Mouse (Mus musculus): ENCODE measurements around the gene 2310057M21Rik. TPM values are rescaled to one million over a fixed set of nuclear protein-coding genes. Genes with fewer than 3 reads are reported as not detected.
"Not testable (repeated sequence)": the region's sequence is repeated elsewhere in the genome, so short reads cannot be mapped to it uniquely, and the experiment has no call there.

2310057M21Rik gene
- 24.8 and 25.0 TPM in 2 replicates for polyA plus RNA-seq (2015; fragmentation: Nextera tagmentation; extraction: Ambion mirVana)

GRCm38 (mm10) chr7:131362615-131363300 is at the start of gene 2310057M21Rik:
Gene 2310057M21Rik, minus strand, starts transcription at chr7:131362759.
- Histone ChIP-seq H3K27me3 (no peaks in the 10 kb centered on the region), H3K9me3 (no peaks in the 10 kb centered on the region), H3K4me3 (peak within 1 kb of the TSS; percentile 88), H3K4me1 (peaks cover 11% of the 10 kb centered on the region), H3K9ac (peak within 1 kb of the TSS; percentile 94), H3K27ac (peak within 1 kb of the TSS; percentile 92), H3K4me2 (replicated peaks) (peak within 1 kb of the TSS; percentile 88), H3K36me3 (peaks cover 19% of the 10 kb centered on the region)
- ATAC-seq (ENCODE audit: low FRiP score, low read depth), result peak; percentile 96
- under 1% methylated on average over 55 of the region's 55 CpGs for WGBS

GRCm38 (mm10) chr7:131411941-131412270 is 49.3 kb upstream of the 2310057M21Rik start:
- Histone ChIP-seq H3K4me3 (peak overlapping the region; percentile 96; the same call in 1 of the 2 replicates), H3K27me3 (no peaks in the 10 kb centered on the region), H3K27ac (no peak overlapping the region), H3K36me3 (no peaks in the 10 kb centered on the region), H3K9ac (no peak overlapping the region; the same call in 1 of the 2 replicates), H3K9me3 (no peaks in the 10 kb centered on the region), H3K4me2 (replicated peaks) (peak overlapping the region; percentile 89), H3K4me1 (peaks cover 23% of the 10 kb centered on the region)
- ATAC-seq (ENCODE audit: low FRiP score, low read depth), result no peak
- WGBS, result 18% methylated on average over 2 of the region's 2 CpGs

DNA sequence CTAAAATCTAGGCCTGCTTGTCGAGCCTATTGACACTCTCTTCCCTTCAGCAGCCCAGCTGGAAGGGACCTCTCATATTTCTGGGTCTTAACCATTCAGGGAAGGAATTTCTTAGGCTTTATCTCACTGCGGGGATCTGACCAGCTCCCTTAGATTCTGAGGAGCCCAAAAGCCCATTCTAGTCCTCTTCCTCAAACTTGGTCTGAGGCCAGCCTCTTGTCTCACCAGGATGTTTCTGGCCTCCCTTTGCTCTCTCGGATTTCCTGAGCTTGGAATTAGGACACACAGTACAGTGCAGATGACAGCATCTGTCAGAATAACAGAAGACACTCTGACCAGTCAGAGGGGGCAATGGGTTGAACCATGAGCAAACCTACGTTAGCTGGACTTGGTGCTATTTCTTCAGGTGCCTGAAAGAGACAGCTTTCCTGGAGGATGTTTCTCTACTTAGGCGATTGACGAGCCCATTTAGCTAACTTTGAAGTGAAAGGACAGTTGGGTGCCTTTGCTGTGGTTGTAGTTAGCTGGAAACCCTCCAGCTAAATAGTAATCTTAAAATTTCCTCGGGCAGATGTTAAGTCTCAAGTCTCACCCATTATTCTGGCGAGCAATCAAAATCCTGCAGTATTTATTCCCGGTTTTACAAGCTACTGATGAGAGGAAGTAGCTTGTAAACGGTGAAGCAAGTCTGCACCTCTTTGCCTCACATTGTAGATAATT is 48.8 kb upstream of the 2310057M21Rik start:
- no peak for ATAC-seq (ENCODE audit: low FRiP score, low read depth)
- Histone ChIP-seq H3K27me3 (no peaks in the 10 kb centered on the region), H3K9ac (peak overlapping the region; percentile 96), H3K36me3 (no peaks in the 10 kb centered on the region), H3K4me3 (peak overlapping the region; percentile 96), H3K9me3 (no peaks in the 10 kb centered on the region), H3K27ac (no peak overlapping the region), H3K4me2 (replicated peaks) (peak overlapping the region; percentile 89), H3K4me1 (peaks cover 23% of the 10 kb centered on the region)
- WGBS, result 19% methylated on average over 10 of the region's 10 CpGs

DNA sequence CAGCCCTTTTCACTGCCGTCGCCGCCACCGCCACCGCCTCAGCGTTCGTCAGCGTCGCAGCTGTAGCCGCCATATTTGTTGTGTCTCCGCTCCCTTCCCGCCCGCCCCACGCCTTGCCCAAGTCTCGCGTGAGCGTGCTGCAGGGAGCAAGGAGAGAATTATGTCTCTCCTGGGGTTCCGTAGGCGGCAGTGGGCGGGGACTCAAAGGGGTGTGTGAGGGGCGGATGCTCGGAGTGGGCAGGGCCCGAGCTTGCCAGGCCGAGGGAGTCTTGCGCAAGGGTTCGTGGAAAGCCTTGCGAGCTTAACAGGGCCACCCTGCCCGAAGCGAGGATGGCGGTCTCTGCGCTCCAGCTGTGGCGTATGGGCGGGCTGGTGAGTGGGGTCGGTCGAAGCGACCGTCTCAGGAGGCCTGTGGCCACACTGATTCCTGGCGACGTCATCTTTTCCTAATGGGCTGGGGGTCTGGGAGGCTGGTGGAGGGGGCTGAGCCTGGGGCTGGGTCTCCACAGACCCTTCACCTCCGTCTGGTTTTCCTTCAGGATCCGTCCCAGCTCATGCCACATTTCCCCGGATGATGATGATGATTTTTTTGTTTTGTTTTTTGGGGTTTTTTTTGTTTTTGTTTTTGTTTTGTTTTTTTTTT is 48.0 kb upstream of the 2310057M21Rik start, which contains the start of the genes Ikzf5 and Acadsb:
Gene Ikzf5, minus strand, starts transcription at position 106 of the 643 bp plus-strand sequence.
Gene Acadsb, plus strand, starts transcription at position 186 of the 643 bp plus-strand sequence.
- ATAC-seq (ENCODE audit: low FRiP score, low read depth), result peak; percentile 99
- Histone ChIP-seq H3K4me1 (peaks cover 23% of the 10 kb centered on the region), H3K27me3 (no peaks in the 10 kb centered on the region), H3K36me3 (no peaks in the 10 kb centered on the region), H3K4me2 (replicated peaks) (peak within 1 kb of the TSS; percentile 89), H3K9me3 (no peaks in the 10 kb centered on the region), H3K9ac (peak within 1 kb of the TSS; percentile 96), H3K4me3 (peak within 1 kb of the TSS; percentile 96), H3K27ac (peak within 1 kb of the TSS; percentile 72)
- WGBS, result under 1% methylated on average over 42 of the region's 42 CpGs

GRCm38 (mm10) chr7:131409988-131410385 is 47.4 kb upstream of the 2310057M21Rik start:
- H3K4me2 ChIP-seq (replicated peaks), result peak overlapping the region; percentile 89
- H3K9ac ChIP-seq, result peak overlapping the region; percentile 96
- peak overlapping the region; percentile 96 for H3K4me3 ChIP-seq
- H3K27ac ChIP-seq, result peak overlapping the region; percentile 72
- H3K4me1 ChIP-seq, result peaks cover 23% of the 10 kb centered on the region
- no peaks in the 10 kb centered on the region for H3K9me3 ChIP-seq
- H3K27me3 ChIP-seq, result no peaks in the 10 kb centered on the region
- WGBS, result under 1% methylated on average over 33 of the region's 38 CpGs
- H3K36me3 ChIP-seq, result no peaks in the 10 kb centered on the region
- ATAC-seq (ENCODE audit: low FRiP score, low read depth), result peak; percentile 73

- Histone ChIP-seq H3K9me3 (no peaks in the 10 kb centered on the region), H3K4me3 (peak overlapping the region; percentile 96), H3K4me2 (replicated peaks) (peak overlapping the region; percentile 89), H3K27ac (peak overlapping the region; percentile 72; the same call in 1 of the 2 replicates), H3K4me1 (peaks cover 23% of the 10 kb centered on the region), H3K9ac (peak overlapping the region; percentile 96), H3K27me3 (no peaks in the 10 kb centered on the region), H3K36me3 (no peaks in the 10 kb centered on the region)
- no peak for ATAC-seq (ENCODE audit: low FRiP score, low read depth)
- WGBS, result 5% methylated on average over 16 of the region's 16 CpGs
Measured at GRCm38 (mm10) chr7:131409321-131409987, 46.9 kb upstream of the 2310057M21Rik start.

DNA sequence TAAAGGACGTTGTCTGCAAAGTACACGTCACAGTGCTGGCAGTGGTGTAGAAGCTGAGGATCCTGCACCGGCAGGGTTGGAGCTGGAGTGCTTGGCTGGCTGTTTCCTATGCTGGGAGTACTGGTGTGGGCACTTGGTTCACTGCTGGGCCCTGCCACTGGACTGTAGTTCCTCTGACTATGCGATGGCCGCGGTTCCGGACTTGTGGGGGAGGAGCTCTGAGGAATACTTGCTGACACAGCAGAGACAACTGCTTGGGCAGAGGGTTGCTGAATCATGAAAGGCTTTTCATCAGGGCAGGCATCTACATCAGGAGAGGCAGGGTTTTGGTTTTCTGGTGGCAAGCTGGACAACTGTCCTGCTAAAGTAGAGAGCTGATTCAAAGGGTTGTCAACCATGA is 29.2 kb upstream of the 2310057M21Rik start:
- not testable (repeated sequence) for ATAC-seq (ENCODE audit: low FRiP score, low read depth); H3K27ac ChIP-seq; H3K9me3 ChIP-seq; H3K9ac ChIP-seq; H3K4me3 ChIP-seq; H3K4me1 ChIP-seq; H3K27me3 ChIP-seq; H3K4me2 ChIP-seq (replicated peaks)
- 94% methylated on average over 7 of the region's 7 CpGs for WGBS
- peaks cover 43% of the 10 kb centered on the region for H3K36me3 ChIP-seq

DNA sequence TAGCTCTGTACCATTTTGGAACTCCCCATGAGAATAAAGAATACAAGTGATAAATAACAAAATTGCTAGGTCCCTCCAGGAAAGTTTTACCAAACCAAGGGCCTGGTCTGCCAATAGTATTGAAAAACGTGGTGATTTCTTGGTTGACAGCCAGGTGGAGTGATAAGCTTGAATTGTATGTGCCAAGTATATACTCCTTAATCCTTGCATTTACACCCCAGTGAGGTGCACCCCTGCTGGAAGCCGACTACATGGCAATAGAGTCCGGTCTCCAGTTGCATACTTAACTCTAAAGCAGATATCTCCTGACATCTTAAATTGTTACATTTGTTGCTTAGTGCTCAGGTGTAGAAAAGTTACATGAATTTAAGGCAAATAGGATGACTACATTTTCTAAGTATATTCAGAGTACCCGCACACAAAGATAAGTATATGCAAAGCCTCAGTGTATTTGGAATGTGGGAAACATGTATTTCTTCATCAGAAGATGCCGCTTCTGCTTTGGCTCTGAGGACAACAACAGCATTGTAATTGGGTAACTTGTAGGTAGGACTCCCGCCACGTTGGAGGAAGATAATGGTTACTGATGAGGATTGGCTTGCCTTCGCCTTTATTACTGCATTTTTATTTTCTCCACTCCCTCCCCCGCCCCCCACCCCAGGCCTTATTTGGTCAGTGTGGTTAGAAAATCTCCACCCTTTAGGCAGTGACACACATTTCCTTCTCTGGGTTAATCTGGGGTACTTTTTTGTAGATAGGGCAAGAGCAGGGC is 9.5 kb upstream of the 2310057M21Rik start:
- H3K4me1 ChIP-seq, result peaks cover 5% of the 10 kb centered on the region
- no peak overlapping the region for H3K27ac ChIP-seq
- no peaks in the 10 kb centered on the region for H3K9me3 ChIP-seq
- no peak for ATAC-seq (ENCODE audit: low FRiP score, low read depth)
- H3K36me3 ChIP-seq, result peaks cover 7% of the 10 kb centered on the region
- peak overlapping the region; percentile 93 for H3K9ac ChIP-seq
- H3K27me3 ChIP-seq, result no peaks in the 10 kb centered on the region
- peak overlapping the region; percentile 73 for H3K4me2 ChIP-seq (replicated peaks)
- peak overlapping the region; percentile 75 for H3K4me3 ChIP-seq
- 71% methylated on average over 9 of the region's 9 CpGs for WGBS

- peak overlapping the region; percentile 93 for H3K27ac ChIP-seq
- no peaks in the 10 kb centered on the region for H3K27me3 ChIP-seq
- peak overlapping the region; percentile 73 for H3K4me2 ChIP-seq (replicated peaks)
- H3K4me3 ChIP-seq, result peak overlapping the region; percentile 75
- H3K4me1 ChIP-seq, result peaks cover 5% of the 10 kb centered on the region
- WGBS, result 7% methylated on average over 9 of the region's 9 CpGs
- H3K9ac ChIP-seq, result peak overlapping the region; percentile 93
- no peaks in the 10 kb centered on the region for H3K9me3 ChIP-seq
- H3K36me3 ChIP-seq, result peaks cover 7% of the 10 kb centered on the region
- ATAC-seq (ENCODE audit: low FRiP score, low read depth), result peak; percentile 24; the same call in 1 of the 2 replicates
Measured at GRCm38 (mm10) chr7:131371470-131371860, 8.9 kb upstream of the 2310057M21Rik start.

GRCm38 (mm10) chr7:131370648-131371469 is 8.3 kb upstream of the 2310057M21Rik start, which contains the start of gene Pstk:
Gene Pstk, plus strand, starts transcription at chr7:131371141.
- Histone ChIP-seq H3K36me3 (peaks cover 7% of the 10 kb centered on the region), H3K9ac (peak within 1 kb of the TSS; percentile 93), H3K4me1 (peaks cover 5% of the 10 kb centered on the region), H3K9me3 (no peaks in the 10 kb centered on the region), H3K27ac (peak within 1 kb of the TSS; percentile 93), H3K27me3 (no peaks in the 10 kb centered on the region), H3K4me3 (peak within 1 kb of the TSS; percentile 75), H3K4me2 (replicated peaks) (peak within 1 kb of the TSS; percentile 73)
- WGBS, result 5% methylated on average over 47 of the region's 47 CpGs
- ATAC-seq (ENCODE audit: low FRiP score, low read depth), result peak; percentile 94

Data from limb, embryonic 13.5 days (tissue).